Mouse (Mus musculus): ENCODE measurements around the gene Dkk1.
"Not testable (repeated sequence)": the region's sequence is repeated elsewhere in the genome, so short reads cannot be mapped to it uniquely, and the experiment has no call there.

Dkk1 gene

GRCm38 (mm10) chr19:30549044-30549853, at the start of gene Dkk1:
Gene Dkk1, minus strand, starts transcription at chr19:30549665.
- in situ Hi-C loops (cut with MboI, MseI) = no loop called here

DNA sequence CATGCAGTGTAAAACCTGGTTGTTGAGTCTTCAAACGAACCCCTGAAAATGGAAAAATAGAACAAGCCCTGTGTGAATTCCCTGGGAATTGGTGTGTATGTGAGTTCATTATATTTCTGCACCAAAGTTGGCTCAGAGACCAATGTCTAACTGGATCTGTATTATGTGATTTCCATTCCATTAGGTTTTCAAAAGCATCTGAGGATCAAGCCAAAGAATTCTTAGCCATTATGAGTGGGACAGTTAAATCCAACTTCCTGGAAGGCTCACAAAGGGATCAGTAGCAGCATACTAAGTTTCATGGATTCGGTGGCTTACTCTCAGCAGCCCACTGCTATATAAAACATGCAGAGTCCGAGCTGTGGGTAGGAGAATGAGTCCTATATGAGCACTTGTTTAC, 36.9 kb upstream of the Dkk1 start:
- in situ Hi-C loops (cut with MboI, MseI) = no loop called here

DNA sequence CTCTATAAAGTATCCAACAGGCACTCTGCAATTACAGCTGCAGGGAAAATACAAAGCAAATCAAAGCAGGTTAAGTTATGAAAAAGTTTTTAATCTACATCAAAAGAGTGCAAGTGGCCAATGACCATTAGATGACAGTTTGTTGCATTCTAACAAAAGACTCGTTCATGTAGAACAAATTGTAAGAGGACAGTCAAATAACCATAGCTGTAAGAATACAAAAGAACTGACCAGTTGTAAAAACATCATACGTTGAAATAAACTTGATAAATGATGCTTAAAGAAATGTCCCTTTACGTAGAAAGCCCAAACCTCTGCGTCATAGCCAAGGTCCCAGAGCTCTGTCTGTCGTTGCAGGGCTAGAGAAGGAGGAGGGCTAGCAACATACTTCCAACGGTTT, 15.1 kb upstream of the Dkk1 start:
- in situ Hi-C loops (cut with MboI, MseI) = no loop called here

- in situ Hi-C loops (cut with MboI, MseI) = no loop called here
These were observed 14.4 kb upstream of the Dkk1 start for GRCm38 (mm10) chr19:30563876-30564275.

DNA sequence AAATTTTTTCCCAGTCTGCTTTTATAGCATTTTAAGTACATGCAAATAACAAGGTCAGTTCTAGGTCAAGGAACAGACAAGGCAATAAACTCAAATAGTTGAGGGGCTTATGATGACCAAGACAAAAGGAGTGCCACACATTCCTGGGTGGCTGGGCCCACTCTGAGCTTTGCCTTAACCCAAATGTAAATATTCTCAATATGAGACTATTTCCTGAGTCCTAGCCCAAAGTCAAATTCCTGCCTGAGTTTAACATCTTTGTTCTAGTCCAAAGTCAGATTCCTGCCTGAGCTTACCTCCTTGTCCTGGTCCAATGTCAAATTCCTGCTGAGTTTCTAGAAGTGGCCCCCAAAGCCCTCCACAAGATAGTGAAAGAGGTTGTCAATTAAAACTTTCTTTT, 8.6 kb upstream of the Dkk1 start:
- in situ Hi-C loops (cut with MboI, MseI) = loop anchor here (10.0 kb wide), 2 partner anchors 113 to 193 kb away; no protein-coding TSS in a partner anchor

DNA sequence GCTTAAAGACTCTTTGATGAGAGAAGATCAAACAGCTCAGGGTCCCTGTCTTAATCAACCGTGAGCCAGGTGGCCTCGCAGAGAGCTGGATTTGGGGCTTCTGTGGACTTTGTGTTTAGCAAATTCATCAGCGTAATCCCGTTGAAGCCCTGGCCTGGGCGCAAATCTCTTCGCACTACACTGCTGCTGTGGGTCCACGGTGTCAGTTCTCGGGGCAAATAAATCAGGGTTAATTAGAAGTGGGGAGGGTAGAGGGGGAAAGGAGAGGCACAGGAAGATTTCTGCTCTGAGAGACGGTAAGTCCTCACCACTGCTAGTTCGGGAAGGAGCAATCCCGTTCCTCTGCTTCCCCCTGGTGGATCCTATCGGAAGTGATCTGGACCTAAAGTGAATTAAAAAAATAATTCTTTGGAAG, 5.0 kb upstream of the Dkk1 start:
- in situ Hi-C loops (cut with MboI, MseI) = loop anchor here (5.0 to 10.0 kb wide), 3 partner anchors 110 to 307 kb away; no protein-coding TSS in a partner anchor

GRCm38 (mm10) chr19:30553740-30554139, 4.3 kb upstream of the Dkk1 start:
- in situ Hi-C loops (cut with MboI, MseI) = loop anchor here (5.0 to 10.0 kb wide), 3 partner anchors 109 to 306 kb away; no protein-coding TSS in a partner anchor

DNA sequence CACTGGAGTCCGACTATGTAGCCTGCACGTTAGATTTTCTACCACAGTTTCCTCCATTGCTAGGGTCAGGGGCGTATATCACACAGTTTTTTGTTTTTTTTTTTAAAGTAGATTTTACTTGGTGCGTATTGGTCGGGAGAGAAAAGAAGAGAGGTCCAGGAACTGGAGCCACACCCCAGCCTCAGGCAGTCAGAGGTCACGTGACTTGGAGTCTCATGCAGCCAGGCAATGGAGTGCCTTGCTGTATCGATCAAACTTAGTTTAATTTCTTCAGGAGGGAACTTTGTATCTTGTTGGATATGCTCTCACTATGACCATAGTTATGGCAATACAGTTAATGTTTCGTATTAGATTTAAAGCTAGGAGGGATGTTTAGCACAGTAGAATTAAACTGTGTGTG, 2.8 kb upstream of the Dkk1 start:
- in situ Hi-C loops (cut with MboI, MseI) = loop anchor here (5.0 to 10.0 kb wide), 3 partner anchors 107 to 305 kb away; no protein-coding TSS in a partner anchor

DNA sequence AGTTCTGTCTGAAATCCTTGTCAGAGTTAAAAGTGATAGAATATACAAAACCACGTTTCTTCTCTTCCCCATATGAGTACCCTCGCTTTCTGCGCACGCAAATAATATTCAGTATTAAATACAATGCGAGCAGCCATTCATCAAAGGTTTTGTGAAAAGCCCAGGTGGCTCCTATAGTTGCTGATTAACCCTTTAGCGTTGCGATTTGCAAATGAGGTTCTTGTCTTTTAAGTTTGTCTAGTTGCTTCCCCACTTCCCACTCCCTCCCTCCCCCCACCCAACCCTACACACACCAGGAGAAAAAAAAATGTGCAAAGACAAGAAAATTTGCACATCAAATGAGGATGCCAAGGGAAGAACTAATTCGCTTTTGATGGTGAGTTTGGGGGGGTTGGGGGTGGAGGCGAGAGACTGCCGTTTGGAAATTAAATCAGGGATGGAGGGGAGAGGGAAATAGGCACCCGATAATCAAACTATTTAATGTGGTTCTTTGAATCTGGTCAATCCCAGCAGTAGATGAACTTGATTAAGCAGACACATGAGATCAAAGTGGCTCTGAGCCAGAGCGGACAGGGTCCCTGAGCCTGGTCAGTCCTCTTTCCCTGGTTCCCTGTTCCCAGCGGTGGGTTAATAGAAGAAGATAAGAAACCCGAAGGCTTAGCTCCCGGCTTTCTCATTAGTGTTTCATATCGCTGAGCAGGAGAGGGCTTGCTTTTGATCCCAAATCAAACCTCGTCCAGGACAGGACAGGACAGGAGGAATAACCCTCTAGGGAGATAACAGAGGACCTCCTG, 586 bp upstream of the Dkk1 start:
- in situ Hi-C loops (cut with MboI, MseI) = loop anchor here (5.0 to 10.0 kb wide), 3 partner anchors 105 to 303 kb away; no protein-coding TSS in a partner anchor

DNA sequence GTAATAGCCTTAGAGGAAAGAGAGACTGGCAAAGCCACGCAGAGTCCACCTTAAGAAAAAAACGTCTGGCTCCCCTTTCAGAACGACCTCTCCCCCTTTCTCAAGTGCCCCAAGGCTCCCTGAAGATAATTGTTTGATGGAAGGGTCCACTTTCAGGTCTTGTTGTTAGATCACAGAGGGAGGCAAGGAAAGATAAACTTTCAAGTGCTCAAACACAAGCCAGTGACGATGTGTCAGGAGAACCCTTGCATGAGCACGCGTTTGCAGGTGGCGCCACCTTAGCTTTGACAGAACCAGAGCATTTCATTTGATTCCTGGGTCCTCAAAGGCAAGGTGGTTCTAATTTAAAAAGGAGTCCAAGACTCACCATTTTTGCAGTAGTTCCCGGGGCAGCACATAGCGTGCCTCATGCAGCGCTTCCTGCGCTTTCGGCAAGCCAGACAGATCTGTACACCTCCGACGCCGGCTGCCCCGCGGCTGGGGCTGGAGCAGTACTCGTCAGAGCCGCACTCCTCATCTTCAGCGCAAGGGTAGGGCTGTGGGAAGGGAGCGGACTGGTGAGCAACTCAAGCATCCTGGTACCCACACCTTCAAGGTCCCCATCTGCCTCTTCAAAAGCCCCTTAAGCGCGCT, 938 bp downstream of the Dkk1 start:
- in situ Hi-C loops (cut with MboI, MseI) = no loop called here

GRCm38 (mm10) chr19:30539365-30539941, 10.0 kb downstream of the Dkk1 start:
- in situ Hi-C loops (cut with MboI, MseI) = not testable (repeated sequence)

DNA sequence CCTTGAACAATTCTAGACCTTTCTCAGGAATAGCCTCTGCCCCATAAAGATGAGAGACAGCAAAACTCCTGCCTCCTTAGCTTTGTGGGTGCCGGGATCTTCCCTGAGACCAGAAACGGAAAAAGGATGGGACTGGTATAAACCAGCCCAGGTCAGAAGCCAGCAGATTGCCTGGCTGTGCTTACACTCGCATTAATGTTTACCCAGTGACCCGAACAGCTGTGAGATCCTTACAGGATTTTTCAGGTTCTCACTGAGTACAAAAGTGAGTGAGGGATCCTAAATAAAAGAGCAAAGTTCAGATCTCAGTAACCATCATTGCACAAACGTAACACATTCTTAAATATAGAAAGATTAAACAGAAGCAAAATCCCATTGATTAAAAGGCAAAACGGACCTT, 32.7 kb downstream of the Dkk1 start:
- in situ Hi-C loops (cut with MboI, MseI) = no loop called here

DNA sequence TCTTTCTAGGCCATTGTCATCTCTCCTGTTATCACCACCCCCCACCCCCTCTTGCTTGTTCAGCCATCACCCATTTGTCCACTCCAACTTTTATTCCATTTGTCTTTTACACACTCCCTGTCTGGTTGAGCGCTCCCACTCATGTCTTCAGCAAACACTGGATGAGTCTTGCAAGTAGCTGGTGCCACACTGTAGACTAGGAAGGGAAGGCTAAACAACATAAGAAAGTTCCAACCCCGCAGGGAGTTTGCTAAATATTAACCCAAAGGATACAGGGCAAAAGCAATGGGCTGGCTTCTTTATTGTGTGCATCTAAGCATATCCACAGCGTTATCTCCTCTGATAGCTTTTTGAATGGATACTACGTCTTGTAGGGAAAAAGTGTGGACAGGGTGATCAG, 39.0 kb downstream of the Dkk1 start:
- in situ Hi-C loops (cut with MboI, MseI) = no loop called here

DNA sequence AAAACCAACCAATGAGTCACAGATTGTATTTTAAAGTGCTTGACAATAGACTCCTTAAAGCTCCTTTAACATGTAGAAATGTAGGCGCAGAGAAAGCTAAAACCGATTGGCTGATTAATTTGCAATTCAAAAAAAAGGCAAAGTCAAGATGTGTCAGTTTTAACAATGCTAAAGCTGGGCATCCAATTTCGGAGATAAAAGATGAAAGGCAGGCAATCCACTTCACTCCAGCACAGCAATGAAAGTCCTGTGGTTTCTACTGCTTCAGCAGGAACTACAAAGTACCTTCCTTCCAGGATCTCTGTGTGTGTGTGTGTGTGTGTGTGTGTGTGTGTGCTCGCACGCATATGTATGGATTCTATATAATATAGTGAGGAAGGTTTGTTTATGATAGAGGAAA, 44.0 kb downstream of the Dkk1 start:
- in situ Hi-C loops (cut with MboI, MseI) = no loop called here

Measured in T-helper 2 cell (primary cell).